ENCODE assay signal across 1 mouse cellular context in genomic region chr9:123851713-123852448, GRCm38 (mm10).
A peak's percentile ranks its signal among the peaks of the same experiment; 100 is the strongest.
TF ChIP-seq lines count a peak whose summit lies in the region.

Fyco1 (minus strand) TSS chr9:123851899.

TF ChIP-seq in CH12.LX, 34 proteins besides CTCF, POLR2A, EP300 and RAD21 (continued from another document):
- TF ChIP-seq CHD1 (IDR thresholded peaks at IDR 0.05; ENCODE audit: low read depth, low read length) (0 out of 2 replicates have a peak, but pooled peaks have one; percentile 65), ZC3H11A (IDR thresholded peaks at IDR 0.05; ENCODE audit: low read depth, low read length) (no peak), ZMIZ1 (IDR thresholded peaks at IDR 0.05; ENCODE audit: low read depth, low read length) (peak; percentile 71), ETS1 (conservative IDR thresholded peaks at IDR 0.05; ENCODE audit: low read depth, low read length) (peak; percentile 13; the same call in 1 of the 2 replicates), TCF12 (IDR thresholded peaks at IDR 0.05; ENCODE audit: low read depth, low read length) (peak; percentile 90), MXI1 (IDR thresholded peaks at IDR 0.05; ENCODE audit: low read depth, low read length) (peak; percentile 95), USF2 (conservative IDR thresholded peaks at IDR 0.05; ENCODE audit: low read depth, low read length) (no peak), ZNF384 (IDR thresholded peaks at IDR 0.05; ENCODE audit: low read depth, low read length) (no peak), TBP (conservative IDR thresholded peaks at IDR 0.05; ENCODE audit: low read depth, low read length) (peak; percentile 93), E2F4 (IDR thresholded peaks at IDR 0.05; ENCODE audit: insufficient replicate concordance, low read depth, low read length) (0 out of 2 replicates have a peak, but pooled peaks have one; percentile 22)
